Mouse (Mus musculus): ENCODE results near the gene Alg12. TPM values are rescaled to one million over a fixed set of nuclear protein-coding genes. Genes with fewer than 3 reads are reported as not detected.
"Not testable (repeated sequence)": the region's sequence is repeated elsewhere in the genome, so short reads cannot be mapped to it uniquely, and the experiment has no call there.

Gene Alg12
- polyA plus RNA-seq, 1 experiment from 2014 or later = 7.6 TPM

GRCm38 (mm10) chr15:88823376-88823775, 4.3 kb upstream of the Alg12 start:
- no peak for ATAC-seq
- no peak overlapping the region for H3K27ac ChIP-seq
- H3K4me2 ChIP-seq = no peak overlapping the region
- no peaks in the 10 kb centered on the region for H3K27me3 ChIP-seq
- no peak overlapping the region for H3K4me3 ChIP-seq
- 94% methylated on average over 5 of the region's 5 CpGs for WGBS
- H3K4me1 ChIP-seq = peaks cover 22% of the 10 kb centered on the region
- peaks cover 64% of the 10 kb centered on the region for H3K36me3 ChIP-seq (ENCODE audit: poor library complexity, severe bottlenecking)
- no peaks in the 10 kb centered on the region for H3K9me3 ChIP-seq (replicated peaks)
- no peak overlapping the region for H3K9ac ChIP-seq

- 95% methylated on average over 7 of the region's 7 CpGs for WGBS
- Histone ChIP-seq H3K36me3 (ENCODE audit: poor library complexity, severe bottlenecking) (peaks cover 61% of the 10 kb centered on the region), H3K9me3 (replicated peaks) (no peaks in the 10 kb centered on the region), H3K4me3 (no peak overlapping the region), H3K27ac (no peak overlapping the region), H3K4me1 (peaks cover 27% of the 10 kb centered on the region), H3K9ac (no peak overlapping the region), H3K4me2 (no peak overlapping the region), H3K27me3 (no peaks in the 10 kb centered on the region)
- ATAC-seq = no peak
Observed at GRCm38 (mm10) chr15:88822513-88822912, 3.4 kb upstream of the Alg12 start.

- no peaks in the 10 kb centered on the region for H3K27me3 ChIP-seq
- ATAC-seq = no peak
- H3K4me1 ChIP-seq = peaks cover 27% of the 10 kb centered on the region
- peaks cover 49% of the 10 kb centered on the region for H3K36me3 ChIP-seq (ENCODE audit: poor library complexity, severe bottlenecking)
- H3K9me3 ChIP-seq (replicated peaks) = no peaks in the 10 kb centered on the region
- no peak overlapping the region for H3K4me3 ChIP-seq
- no peak overlapping the region for H3K9ac ChIP-seq
- WGBS = 84% methylated on average over 7 of the region's 7 CpGs
- H3K4me2 ChIP-seq = no peak overlapping the region
- H3K27ac ChIP-seq = no peak overlapping the region
Observed at GRCm38 (mm10) chr15:88821403-88821802, 2.3 kb upstream of the Alg12 start.

GRCm38 (mm10) chr15:88819906-88820303, 787 bp upstream of the Alg12 start:
- Histone ChIP-seq H3K27ac (peak overlapping the region; percentile 21; the same call in 1 of the 2 replicates), H3K4me1 (peaks cover 27% of the 10 kb centered on the region), H3K36me3 (ENCODE audit: poor library complexity, severe bottlenecking) (peaks cover 48% of the 10 kb centered on the region), H3K4me3 (peak overlapping the region; percentile 76), H3K4me2 (peak overlapping the region; percentile 95), H3K9ac (peak overlapping the region; percentile 84), H3K9me3 (replicated peaks) (no peaks in the 10 kb centered on the region), H3K27me3 (no peaks in the 10 kb centered on the region)
- ATAC-seq = no peak
- under 1% methylated on average over 23 of the region's 23 CpGs for WGBS

GRCm38 (mm10) chr15:88815196-88815700, 3.9 kb downstream of the Alg12 start:
- ATAC-seq = no peak
- H3K9ac ChIP-seq = no peak overlapping the region
- peaks cover 55% of the 10 kb centered on the region for H3K36me3 ChIP-seq (ENCODE audit: poor library complexity, severe bottlenecking)
- H3K9me3 ChIP-seq (replicated peaks) = no peaks in the 10 kb centered on the region
- H3K4me1 ChIP-seq = peaks cover 13% of the 10 kb centered on the region
- WGBS = 88% methylated on average over 6 of the region's 6 CpGs
- no peak overlapping the region for H3K4me3 ChIP-seq
- H3K4me2 ChIP-seq = no peak overlapping the region
- H3K27ac ChIP-seq = no peak overlapping the region
- H3K27me3 ChIP-seq = no peaks in the 10 kb centered on the region

- Histone ChIP-seq H3K9me3 (replicated peaks) (no peaks in the 10 kb centered on the region), H3K4me1 (peaks cover 9% of the 10 kb centered on the region), H3K27me3 (no peaks in the 10 kb centered on the region), H3K4me3 (no peak overlapping the region), H3K9ac (no peak overlapping the region), H3K36me3 (ENCODE audit: poor library complexity, severe bottlenecking) (peaks cover 60% of the 10 kb centered on the region), H3K27ac (no peak overlapping the region), H3K4me2 (no peak overlapping the region)
- no peak for ATAC-seq
- 94% methylated on average over 11 of the region's 11 CpGs for WGBS
Observed at GRCm38 (mm10) chr15:88814411-88815047, 4.6 kb downstream of the Alg12 start.

GRCm38 (mm10) chr15:88813873-88814272, 5.2 kb downstream of the Alg12 start:
- H3K27ac ChIP-seq; H3K27me3 ChIP-seq; H3K4me3 ChIP-seq; H3K9ac ChIP-seq; H3K4me2 ChIP-seq; H3K4me1 ChIP-seq; ATAC-seq; H3K9me3 ChIP-seq (replicated peaks): not testable (repeated sequence)
- WGBS = 98% methylated on average over 2 of the region's 2 CpGs
- peaks cover 67% of the 10 kb centered on the region for H3K36me3 ChIP-seq (ENCODE audit: poor library complexity, severe bottlenecking)

GRCm38 (mm10) chr15:88813262-88813661, 5.9 kb downstream of the Alg12 start:
- Histone ChIP-seq H3K4me3 (no peak overlapping the region), H3K27me3 (no peaks in the 10 kb centered on the region), H3K4me1 (peaks cover 4% of the 10 kb centered on the region), H3K9ac (no peak overlapping the region), H3K4me2 (no peak overlapping the region), H3K9me3 (replicated peaks) (no peaks in the 10 kb centered on the region), H3K27ac (no peak overlapping the region), H3K36me3 (ENCODE audit: poor library complexity, severe bottlenecking) (peaks cover 72% of the 10 kb centered on the region)
- no peak for ATAC-seq
- WGBS = 90% methylated on average over 3 of the region's 3 CpGs

GRCm38 (mm10) chr15:88810369-88810768, 8.7 kb downstream of the Alg12 start:
- WGBS = 100% methylated on average over 2 of the region's 2 CpGs
- Histone ChIP-seq H3K36me3 (ENCODE audit: poor library complexity, severe bottlenecking) (peaks cover 81% of the 10 kb centered on the region), H3K9me3 (replicated peaks) (no peaks in the 10 kb centered on the region), H3K27ac (no peak overlapping the region), H3K4me2 (no peak overlapping the region), H3K4me3 (no peak overlapping the region), H3K4me1 (no peaks in the 10 kb centered on the region), H3K27me3 (no peaks in the 10 kb centered on the region), H3K9ac (no peak overlapping the region)
- ATAC-seq = no peak

GRCm38 (mm10) chr15:88808121-88808520, 11.0 kb downstream of the Alg12 start:
- no peak overlapping the region for H3K27ac ChIP-seq
- no peaks in the 10 kb centered on the region for H3K27me3 ChIP-seq
- ATAC-seq = no peak
- no peaks in the 10 kb centered on the region for H3K4me1 ChIP-seq
- no peak overlapping the region for H3K4me2 ChIP-seq
- no peak overlapping the region for H3K4me3 ChIP-seq
- 89% methylated on average over 8 of the region's 8 CpGs for WGBS
- H3K9ac ChIP-seq = no peak overlapping the region
- H3K36me3 ChIP-seq (ENCODE audit: poor library complexity, severe bottlenecking) = peaks cover 77% of the 10 kb centered on the region
- no peaks in the 10 kb centered on the region for H3K9me3 ChIP-seq (replicated peaks)

GRCm38 (mm10) chr15:88802348-88802747, 16.8 kb downstream of the Alg12 start:
- no peak for ATAC-seq
- Histone ChIP-seq H3K27me3 (no peaks in the 10 kb centered on the region), H3K4me1 (no peaks in the 10 kb centered on the region), H3K36me3 (ENCODE audit: poor library complexity, severe bottlenecking) (peaks cover 33% of the 10 kb centered on the region), H3K4me3 (no peak overlapping the region), H3K9ac (no peak overlapping the region), H3K4me2 (no peak overlapping the region), H3K9me3 (replicated peaks) (no peaks in the 10 kb centered on the region), H3K27ac (no peak overlapping the region)
- 86% methylated on average over 6 of the region's 6 CpGs for WGBS

- H3K9ac ChIP-seq = no peak overlapping the region
- peaks cover 33% of the 10 kb centered on the region for H3K36me3 ChIP-seq (ENCODE audit: poor library complexity, severe bottlenecking)
- ATAC-seq = no peak
- WGBS = 92% methylated on average over 3 of the region's 3 CpGs
- H3K4me3 ChIP-seq = no peak overlapping the region
- no peak overlapping the region for H3K27ac ChIP-seq
- no peaks in the 10 kb centered on the region for H3K27me3 ChIP-seq
- H3K4me2 ChIP-seq = no peak overlapping the region
- no peaks in the 10 kb centered on the region for H3K9me3 ChIP-seq (replicated peaks)
- H3K4me1 ChIP-seq = no peaks in the 10 kb centered on the region
Observed at GRCm38 (mm10) chr15:88801903-88802302, 17.2 kb downstream of the Alg12 start.

GRCm38 (mm10) chr15:88800921-88801354, 18.2 kb downstream of the Alg12 start:
- peaks cover 24% of the 10 kb centered on the region for H3K36me3 ChIP-seq (ENCODE audit: poor library complexity, severe bottlenecking)
- H3K27ac ChIP-seq = no peak overlapping the region
- H3K9me3 ChIP-seq (replicated peaks) = no peaks in the 10 kb centered on the region
- no peaks in the 10 kb centered on the region for H3K27me3 ChIP-seq
- H3K4me1 ChIP-seq = no peaks in the 10 kb centered on the region
- H3K4me2 ChIP-seq = no peak overlapping the region
- no peak overlapping the region for H3K4me3 ChIP-seq
- 88% methylated on average over 6 of the region's 6 CpGs for WGBS
- no peak for ATAC-seq
- H3K9ac ChIP-seq = no peak overlapping the region
